Mouse (Mus musculus) left cerebral cortex, adult 2 months (tissue): ENCODE data around the gene Abcf2. TPM values are rescaled to one million over a fixed set of nuclear protein-coding genes. Genes with fewer than 3 reads are reported as not detected.

ENCODE experiments used
- DNase-seq, 2 experiments: peaks; one replicate each; pipeline ENCODE4 v3.0.0; 2021 to 2022; ENCODE audit warnings: low spot score in 2 of 2, mixed read lengths in 1 of 2; ENCODE audit errors: extremely low spot score in 1 of 2
- H3K27ac ChIP-seq: fragments of 200-600 bp; 2 replicates; pipeline ENCODE4 v1.8.1; 2022
- H3K4me3 ChIP-seq: fragments of 200-600 bp; 2 replicates; pipeline ENCODE4 v1.8.1; 2022
- CTCF ChIP-seq: fragments of 200-600 bp; IDR thresholded peaks from 2 replicates; pipeline ENCODE4 v1.8.1; 2022; ENCODE audit warnings: antibody characterized with exemption, mild to moderate bottlenecking, moderate library complexity
- intact Hi-C: fragments of 180-260 bp; cut with DNase I; formaldehyde crosslinking; loops from one replicate; pipeline ENCODE4 v1.15.1; 2025
- total RNA-seq, 2 experiments: library from RNA; stranded (reverse); gene quantifications; 2 replicates each; pipeline ENCODE4 v1.2.3; 2021

Abcf2 gene
- total RNA-seq, 2 experiments from 2014 or later, result 82.4 to 89.0 TPM

DNA sequence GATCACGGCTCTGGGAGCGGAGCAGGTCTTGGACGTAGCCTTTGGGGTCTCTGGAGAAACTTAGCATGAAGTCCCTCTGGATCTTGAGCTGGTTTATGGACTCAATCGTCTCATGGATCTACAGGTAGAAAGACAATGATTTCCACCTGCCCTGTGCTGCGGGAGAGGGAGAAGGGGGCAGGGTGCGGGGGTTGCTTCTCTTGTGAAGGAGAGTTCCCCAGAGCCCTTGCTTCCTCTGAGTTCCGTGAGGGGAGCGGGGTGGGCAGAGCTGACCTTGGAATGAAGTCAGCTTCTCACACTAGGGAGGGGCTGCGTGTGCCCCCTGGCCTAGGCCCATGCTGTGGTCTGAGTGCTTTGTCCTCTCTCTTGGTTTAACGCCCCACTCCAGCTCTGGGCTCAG lies 16.0 kb upstream of the Abcf2 start:
- TF ChIP-seq CTCF, result no peak
- Histone ChIP-seq H3K4me3 (no peak overlapping the region), H3K27ac (no peak overlapping the region)
- intact Hi-C loops, result no loop called here
- DNase-seq, result no peak

DNA sequence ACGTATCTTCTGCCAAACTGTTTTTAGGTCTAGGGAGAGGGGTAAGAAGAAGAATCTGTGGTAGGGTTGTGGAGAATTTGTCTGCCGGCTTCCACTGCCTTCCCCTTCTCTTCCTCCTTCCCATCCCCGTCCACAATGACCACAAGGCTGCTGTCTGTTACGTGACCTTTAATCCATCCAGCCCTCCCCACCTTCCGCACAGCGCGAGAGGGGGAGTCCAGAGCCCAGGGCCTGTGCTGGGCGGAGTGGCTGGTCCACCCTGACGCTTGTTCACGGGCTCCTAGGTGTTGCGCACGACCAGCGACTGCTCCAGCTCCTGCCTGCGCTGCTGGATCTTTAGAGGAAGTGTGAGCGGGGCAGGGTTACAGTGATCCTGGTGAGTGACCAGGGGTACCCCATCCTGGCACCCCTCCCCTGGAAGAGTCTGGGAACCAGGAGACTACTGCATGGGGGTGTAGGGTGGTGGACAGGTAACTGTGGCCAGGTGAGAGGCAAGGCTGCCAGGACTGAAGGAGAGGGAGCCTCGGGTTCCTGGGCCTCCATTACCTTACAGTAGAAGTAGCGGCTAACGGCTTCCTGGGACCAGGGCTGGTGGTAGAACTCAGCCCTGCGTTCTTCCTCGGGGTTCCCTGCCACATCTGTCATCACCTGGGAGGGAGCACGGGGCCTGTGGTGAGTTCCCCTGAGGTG lies 15.3 kb upstream of the Abcf2 start:
- no peak overlapping the region for H3K4me3 ChIP-seq
- H3K27ac ChIP-seq, result no peak overlapping the region
- no peak for DNase-seq
- intact Hi-C loops, result no loop called here
- no peak for TF ChIP-seq CTCF

DNA sequence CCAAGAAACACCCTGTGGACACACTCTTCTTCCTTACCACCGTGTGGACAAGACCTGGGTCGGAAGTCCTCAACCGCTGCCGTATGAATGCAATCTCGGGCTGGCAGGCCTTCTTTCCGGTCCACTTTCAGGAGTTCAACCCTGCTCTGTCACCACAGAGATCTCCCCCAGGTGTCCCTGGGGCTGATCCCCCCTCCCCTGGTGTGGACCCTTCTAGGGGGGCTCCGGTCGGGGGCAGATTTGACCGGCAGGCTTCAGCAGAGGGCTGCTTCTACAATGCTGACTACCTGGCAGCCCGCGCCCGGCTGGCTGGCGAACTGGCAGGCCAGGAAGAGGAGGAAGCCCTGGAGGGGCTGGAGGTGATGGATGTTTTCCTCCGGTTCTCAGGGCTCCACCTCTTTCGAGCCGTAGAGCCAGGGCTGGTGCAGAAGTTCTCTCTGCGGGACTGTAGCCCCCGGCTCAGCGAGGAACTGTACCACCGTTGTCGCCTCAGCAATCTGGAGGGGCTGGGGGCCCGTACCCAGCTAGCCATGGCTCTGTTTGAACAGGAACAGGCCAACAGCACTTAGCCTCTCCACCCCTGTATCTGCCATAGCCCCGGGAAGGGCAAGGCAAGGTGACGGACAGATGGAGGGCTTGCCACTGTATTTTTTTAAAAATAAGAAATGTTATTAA lies 14.7 kb upstream of the Abcf2 start:
- no peak for DNase-seq
- Histone ChIP-seq H3K27ac (peak overlapping the region; percentile 40; the same call in 1 of the 2 replicates), H3K4me3 (peak overlapping the region; percentile 13; the same call in 1 of the 2 replicates)
- intact Hi-C loops, result no loop called here
- no peak for TF ChIP-seq CTCF

DNA sequence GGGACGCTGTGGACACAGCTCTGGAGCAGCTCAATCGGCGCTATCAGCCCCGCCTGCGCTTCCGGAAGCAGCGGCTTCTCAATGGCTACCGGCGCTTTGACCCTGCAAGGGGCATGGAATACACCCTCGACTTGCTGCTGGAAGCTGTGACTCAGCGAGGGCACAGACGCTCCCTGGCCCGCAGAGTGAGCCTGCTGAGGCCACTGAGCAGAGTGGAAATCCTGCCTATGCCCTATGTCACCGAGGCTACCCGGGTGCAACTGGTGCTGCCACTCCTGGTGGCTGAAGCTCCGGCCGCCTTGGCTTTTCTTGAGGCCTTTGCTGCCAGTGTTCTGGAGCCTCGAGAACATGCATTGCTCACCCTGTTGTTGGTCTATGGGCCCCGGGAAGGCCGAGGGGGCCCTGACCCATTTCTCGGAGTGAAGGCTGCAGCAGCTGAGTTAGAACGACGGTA lies 14.0 kb upstream of the Abcf2 start:
- no peak for DNase-seq
- Histone ChIP-seq H3K4me3 (peak overlapping the region; percentile 13; the same call in 1 of the 2 replicates), H3K27ac (peak overlapping the region; percentile 40; the same call in 1 of the 2 replicates)
- intact Hi-C loops, result no loop called here
- no peak; the same call in none of the 2 replicates for TF ChIP-seq CTCF

DNA sequence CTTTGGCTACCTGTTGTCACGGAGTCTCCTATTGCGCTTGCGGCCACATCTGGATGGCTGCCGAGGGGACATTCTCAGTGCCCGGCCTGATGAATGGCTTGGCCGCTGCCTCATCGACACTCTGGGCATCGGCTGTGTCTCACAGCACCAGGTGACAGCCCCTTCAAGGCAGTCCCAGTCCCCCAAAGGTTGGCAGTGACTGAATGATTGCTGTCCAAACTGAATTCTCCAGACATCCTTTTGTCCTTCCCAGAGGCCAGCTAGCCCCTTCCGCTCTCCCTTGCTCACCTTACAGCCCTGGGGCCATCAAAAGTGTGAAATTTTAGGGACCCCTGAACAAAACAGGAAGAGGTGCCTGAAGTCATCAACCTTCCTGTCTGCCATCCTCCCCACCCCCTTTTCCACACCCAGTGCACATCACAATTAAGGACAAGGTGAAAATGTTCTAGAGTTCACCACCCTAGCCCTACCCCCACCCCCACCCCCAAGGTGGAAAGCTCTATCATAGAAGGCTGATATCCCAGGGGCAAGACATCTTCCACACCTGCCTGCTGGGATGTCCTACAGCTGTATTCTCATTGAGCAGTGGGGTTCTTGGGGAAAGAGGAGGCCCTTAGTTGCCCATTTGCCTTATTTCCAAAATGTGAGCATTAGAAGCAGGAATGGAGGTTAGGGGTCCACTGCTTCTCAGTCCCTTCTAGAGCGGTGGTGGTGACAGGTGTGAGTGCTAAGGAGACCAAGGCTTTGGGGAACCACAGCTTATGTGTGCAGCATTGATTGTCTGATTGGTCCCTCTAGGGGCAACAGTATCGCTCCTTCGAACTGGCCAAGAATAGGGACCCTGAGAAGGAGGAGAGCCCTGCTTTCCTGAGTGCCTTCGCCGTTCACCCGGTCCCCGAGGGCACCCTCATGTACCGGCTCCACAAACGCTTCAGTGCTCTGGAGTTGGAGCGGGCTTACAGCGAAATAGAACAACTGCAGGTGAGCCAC lies 12.5 kb upstream of the Abcf2 start:
- Histone ChIP-seq H3K4me3 (no peak overlapping the region), H3K27ac (no peak overlapping the region)
- no peak for TF ChIP-seq CTCF
- intact Hi-C loops, result loop anchor here (5.0 kb wide), 1 partner anchor 108 kb away; no protein-coding TSS in a partner anchor
- DNase-seq, result no peak

DNA sequence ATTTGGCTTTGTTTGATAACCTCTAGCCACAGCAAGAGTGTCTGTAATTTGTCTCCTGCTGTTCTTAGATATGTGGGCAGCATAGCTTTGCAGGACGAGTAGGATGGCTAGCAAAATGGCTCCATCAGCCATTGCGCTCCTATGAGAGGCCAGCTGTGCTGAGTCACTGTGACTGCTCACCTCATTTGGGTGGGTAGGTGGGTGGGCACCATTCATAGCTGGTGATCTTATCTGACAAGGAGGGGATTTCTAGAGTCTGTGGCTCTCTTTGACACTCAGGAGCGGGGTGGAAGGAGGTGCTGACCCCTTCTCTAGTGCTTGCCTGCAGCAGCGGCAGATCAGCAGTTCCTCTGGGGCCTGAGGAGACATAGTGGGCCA lies 9.9 kb upstream of the Abcf2 start:
- DNase-seq, result peak; percentile 53 to 58
- Histone ChIP-seq H3K4me3 (peak overlapping the region; percentile 80), H3K27ac (peak overlapping the region; percentile 95)
- intact Hi-C loops, result loop anchor here (1.0 to 5.0 kb wide), 2 partner anchors 9 to 105 kb away; no protein-coding TSS in a partner anchor
- no peak for TF ChIP-seq CTCF

DNA sequence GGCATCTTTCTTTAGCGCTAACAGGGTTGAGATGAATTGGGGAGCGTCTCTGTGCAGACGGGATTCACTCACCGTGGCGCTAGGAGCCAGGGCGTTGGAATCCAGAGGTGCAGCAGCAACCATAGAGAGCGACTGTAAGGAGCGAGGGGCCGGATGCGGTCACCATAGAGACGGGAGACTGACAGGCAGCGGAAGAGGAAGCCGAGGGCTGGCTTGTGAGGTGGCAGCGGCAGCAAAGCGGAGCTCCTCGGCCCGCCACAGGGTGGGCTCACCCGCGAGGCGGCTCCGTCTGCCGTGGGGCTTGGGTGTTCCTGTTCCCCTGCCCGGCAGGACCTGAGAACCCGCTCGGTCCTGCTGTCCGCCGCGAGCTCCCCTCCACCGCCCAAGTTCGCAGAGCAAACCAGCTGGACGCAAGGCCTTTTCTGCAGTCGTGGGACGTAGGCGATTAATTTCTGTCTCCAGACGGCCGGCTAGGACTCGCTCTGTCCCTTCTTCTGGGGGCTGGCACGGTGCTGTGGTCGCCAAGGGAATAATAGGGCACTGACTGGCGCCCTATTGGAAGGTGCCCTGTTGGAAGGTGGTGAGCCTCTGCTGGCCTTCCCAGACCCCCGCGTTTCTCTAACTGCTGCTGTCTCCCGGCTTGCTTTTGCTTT lies 9.4 kb upstream of the Abcf2 start, which contains the start of gene Chpf2:
Gene Chpf2, plus strand, starts transcription at position 195 of the 653 bp plus-strand sequence.
- H3K27ac ChIP-seq, result peak within 1 kb of the TSS; percentile 95
- no peak; the same call in 1 of the 2 replicates for TF ChIP-seq CTCF
- peak within 1 kb of the TSS; percentile 80 for H3K4me3 ChIP-seq
- intact Hi-C loops, result loop anchor here (1.0 to 5.0 kb wide), 2 partner anchors 10 to 104 kb away; no protein-coding TSS in a partner anchor
- peak; percentile 78 to 84 for DNase-seq

DNA sequence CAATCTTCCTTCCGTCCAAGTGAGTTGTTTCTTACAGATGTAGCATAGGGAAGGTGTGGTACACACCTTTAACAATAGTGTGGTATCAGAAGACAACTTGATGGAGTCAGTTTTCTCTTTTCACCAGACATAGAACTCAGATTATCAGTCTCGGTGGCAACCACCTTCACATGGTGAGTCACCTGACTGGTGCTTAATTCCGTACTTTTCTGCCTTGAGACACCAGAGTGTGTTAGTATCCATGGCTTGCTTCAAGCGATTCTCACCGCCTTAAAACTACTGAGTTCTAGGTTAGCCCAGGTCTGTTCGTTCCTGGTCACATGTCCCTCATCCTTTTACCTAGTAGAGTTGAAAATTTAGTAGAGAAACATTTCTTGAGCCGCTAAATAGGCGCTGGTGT lies 8.8 kb upstream of the Abcf2 start:
- intact Hi-C loops, result loop anchor here (5.0 kb wide), 1 partner anchor 104 kb away; no protein-coding TSS in a partner anchor
- no peak for DNase-seq
- no peak for TF ChIP-seq CTCF

DNA sequence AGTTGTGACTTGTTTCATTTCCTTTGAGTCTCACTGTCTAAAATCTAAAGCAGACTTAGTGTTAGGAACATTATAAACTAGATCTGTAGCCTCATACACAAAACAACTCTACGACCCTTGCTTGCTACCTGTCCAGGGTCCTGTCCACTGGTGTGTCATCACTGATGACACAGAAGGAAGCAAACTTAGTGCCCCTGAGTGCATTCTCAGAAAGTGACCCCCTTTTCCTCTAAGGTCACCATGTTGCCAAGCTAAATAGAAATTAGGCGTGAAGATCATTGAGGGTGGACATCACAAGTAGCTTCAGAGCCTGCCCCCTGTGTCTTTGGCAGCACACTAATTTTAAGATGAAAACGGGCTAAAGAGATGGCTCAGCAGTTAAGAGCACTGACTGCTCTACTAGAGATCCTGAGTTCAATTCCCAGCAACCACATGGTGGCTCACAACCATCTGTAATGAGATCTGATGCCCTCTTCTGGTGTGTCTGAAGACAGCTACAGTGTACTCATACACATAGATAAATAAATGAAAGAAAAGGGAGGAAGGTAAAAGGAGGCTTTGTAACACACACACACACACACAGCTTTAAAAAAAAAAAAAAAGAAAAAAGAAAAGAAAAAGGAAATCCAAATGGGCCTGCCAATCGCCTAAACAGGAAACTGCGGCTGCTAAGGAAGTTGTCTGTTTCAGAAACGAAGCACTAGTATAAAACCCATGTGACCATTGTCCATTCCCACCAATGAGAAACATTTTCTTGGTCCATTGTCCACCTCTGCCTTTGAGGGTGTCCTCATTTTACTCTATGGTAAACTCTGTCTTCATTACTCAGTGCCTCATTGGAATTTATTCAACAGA lies 1.1 kb upstream of the Abcf2 start:
- DNase-seq, result no peak
- intact Hi-C loops, result no loop called here
- Histone ChIP-seq H3K27ac (peak overlapping the region; percentile 82), H3K4me3 (peak overlapping the region; percentile 50)
- no peak; the same call in none of the 2 replicates for TF ChIP-seq CTCF

More for the DNA sequence above, 8.8 kb upstream of the Abcf2 start:
- peak overlapping the region; percentile 95 for H3K27ac ChIP-seq
- H3K4me3 ChIP-seq, result peak overlapping the region; percentile 80

DNA sequence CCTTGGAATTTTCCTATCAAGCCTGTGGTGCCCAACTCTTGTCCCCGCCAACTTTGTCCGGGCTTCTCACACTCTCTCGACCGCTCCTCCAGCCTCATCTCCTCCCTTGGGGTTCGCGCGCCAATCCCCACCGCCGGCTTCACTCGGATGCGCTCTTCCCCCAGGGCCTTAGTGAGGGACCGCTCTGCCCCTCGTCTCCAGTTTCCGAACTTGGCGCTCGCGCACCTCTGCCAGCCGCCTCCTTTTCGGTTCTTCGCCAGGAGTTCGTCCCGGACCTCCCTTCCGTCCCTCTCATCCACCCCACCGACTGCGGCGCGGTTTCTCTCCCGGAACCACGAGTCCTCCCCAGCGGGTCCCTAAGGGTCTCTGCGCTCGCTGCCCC lies 475 bp downstream of the Abcf2 start:
- intact Hi-C loops, result no loop called here
- DNase-seq, result no peak
- Histone ChIP-seq H3K27ac (peak overlapping the region; percentile 86), H3K4me3 (peak overlapping the region; percentile 78)
- TF ChIP-seq CTCF, result no peak
